14 mouse cellular contexts compared by ENCODE assay signal in the genomic region with DNA sequence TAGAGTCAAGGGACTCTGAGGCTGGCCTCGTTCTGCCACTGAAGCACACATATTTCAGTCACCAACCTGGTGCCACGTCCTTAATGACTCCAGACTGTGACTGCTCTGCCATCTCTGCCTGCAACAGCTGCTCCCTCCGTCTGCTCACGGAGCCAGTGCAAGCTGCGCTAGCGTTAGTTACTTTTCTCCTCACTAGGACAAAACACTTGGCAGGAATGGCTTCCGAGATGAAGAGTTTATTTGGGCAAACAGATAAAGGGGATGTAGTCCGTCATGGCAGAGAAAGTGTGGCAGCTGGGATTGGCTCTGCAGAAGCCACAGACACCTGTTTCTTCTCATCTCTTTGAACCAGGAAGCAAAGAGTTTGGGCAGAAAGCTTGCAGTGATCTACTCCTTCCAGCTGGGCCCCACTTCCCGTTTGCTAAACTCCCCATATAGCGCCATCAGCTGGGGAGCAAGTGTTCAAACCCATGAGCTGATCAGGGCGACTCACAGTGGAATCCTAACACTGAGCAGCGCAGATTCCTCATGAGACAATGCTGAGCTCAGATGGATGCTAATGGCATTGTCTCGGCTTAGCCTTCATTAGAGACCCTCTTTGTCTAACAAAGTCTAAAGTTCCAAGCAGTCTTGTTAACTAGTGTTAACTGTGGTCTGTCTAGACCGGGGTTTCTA.
DNase-seq lines count a peak whose midpoint lies in the region; ATAC-seq and TF ChIP-seq lines count a peak whose summit lies in the region.
"Had no signal": no experiment of that assay in that cellular context is flagged by ENCODE, and none has a peak within 500 bp of the region (broad histone marks: within the 10 kb centered on the region; RNA-seq: fewer than 3 reads in every experiment).

No protein-coding gene starts in this region.

- 82% methylated on average over 14 of the region's 14 CpGs for WGBS in forebrain, embryonic 10.5 days
- WGBS in forebrain, embryonic 12.5 days: 70% methylated on average over 14 of the region's 14 CpGs
- WGBS in spleen, adult 2 months: 67% methylated on average over 14 of the region's 14 CpGs

- no peaks in the 10 kb centered on the region for H3K9me3 ChIP-seq in forebrain, embryonic 10.5 days
- H3K9me3 ChIP-seq in forebrain, embryonic 12.5 days: no peaks in the 10 kb centered on the region
- H3K9me3 ChIP-seq: limb, embryonic 15.5 days had no signal

- TF ChIP-seq POLR2A in spleen, adult 2 months (IDR thresholded peaks at IDR 0.05; ENCODE audit: low read depth, low read length): no peak

- H3K4me2 ChIP-seq in forebrain, embryonic 12.5 days: no peak overlapping the region
- H3K4me2 ChIP-seq: limb, embryonic 15.5 days had no signal

- peaks cover 18% of the 10 kb centered on the region for H3K4me1 ChIP-seq in forebrain, embryonic 10.5 days
- H3K4me1 ChIP-seq in forebrain, embryonic 12.5 days: peaks cover 22% of the 10 kb centered on the region
- H3K4me1 ChIP-seq in spleen, adult 2 months (ENCODE audit: control insufficient read depth, insufficient read depth, insufficient read length): peaks cover 13% of the 10 kb centered on the region; the same call in 1 of the 2 replicates
- H3K4me1 ChIP-seq: limb, embryonic 15.5 days had no signal

- no peak overlapping the region for H3K9ac ChIP-seq in forebrain, embryonic 12.5 days
- H3K9ac ChIP-seq: limb, embryonic 15.5 days had no signal

- no peaks in the 10 kb centered on the region for H3K27me3 ChIP-seq in forebrain, embryonic 10.5 days (ENCODE audit: poor library complexity, severe bottlenecking)
- H3K27me3 ChIP-seq in forebrain, embryonic 12.5 days: no peaks in the 10 kb centered on the region
- no peaks in the 10 kb centered on the region for H3K27me3 ChIP-seq in spleen, adult 2 months (ENCODE audit: control insufficient read depth, insufficient read depth, low read length)
- H3K27me3 ChIP-seq: CH12.LX; limb, embryonic 15.5 days had no signal

- peak overlapping the region; percentile 65 for H3K27ac ChIP-seq in forebrain, embryonic 10.5 days
- H3K27ac ChIP-seq in forebrain, embryonic 12.5 days: no peak overlapping the region
- peak overlapping the region; percentile 74 for H3K27ac ChIP-seq in spleen, adult 2 months (ENCODE audit: insufficient read depth, low read length)
- no peak overlapping the region for H3K27ac ChIP-seq in left cerebral cortex, adult 2 months
- H3K27ac ChIP-seq: limb, embryonic 15.5 days had no signal

- no peak overlapping the region for H3K4me3 ChIP-seq in forebrain, embryonic 10.5 days
- no peak overlapping the region for H3K4me3 ChIP-seq in forebrain, embryonic 12.5 days (replicated peaks)
- no peak overlapping the region for H3K4me3 ChIP-seq in spleen, adult 2 months (ENCODE audit: extremely low read depth, insufficient read depth, insufficient read length)
- no peak overlapping the region for H3K4me3 ChIP-seq in left cerebral cortex, adult 2 months
- H3K4me3 ChIP-seq: limb, embryonic 15.5 days had no signal

- no peak for ATAC-seq in forebrain, embryonic 12.5 days (ENCODE audit: low FRiP score)

- intact Hi-C loops in left cerebral cortex, adult 2 months (cut with DNase I): no loop called here

- no peak for DNase-seq in forebrain, embryonic 10.5 days (ENCODE audit: extremely low spot score, low spot score)
- peak; percentile 47 for DNase-seq in spleen, adult 2 months (ENCODE audit: low read depth in 1 of 2, low spot score in 2 of 2)
- no peak for DNase-seq in spleen, adult 12 weeks (ENCODE audit: low spot score)
- peak; percentile 50 to 59 for DNase-seq in layer of hippocampus, postnatal 10 days (ENCODE audit: low spot score in 2 of 2)
- DNase-seq in testis, postnatal 10 days (ENCODE audit: low spot score): no peak
- no peak for DNase-seq in left cerebral cortex, adult 2 months (ENCODE audit: extremely low spot score in 1 of 2, low spot score in 2 of 2)
- no peak for DNase-seq in cerebellum, adult 8-10 months
- DNase-seq: adrenal gland, adult 2 months; cerebellum, postnatal 36 days; heart, postnatal 14 days; kidney, postnatal 36 days had no signal

- TF ChIP-seq CTCF in spleen, adult 2 months (IDR thresholded peaks at IDR 0.05; ENCODE audit: extremely low read depth, insufficient read depth, insufficient read length, insufficient replicate concordance): peak; percentile 14; the same call in 1 of the 2 replicates
- TF ChIP-seq CTCF in left cerebral cortex, adult 2 months (IDR thresholded peaks at IDR 0.05): no peak

- H3K36me3 ChIP-seq in forebrain, embryonic 10.5 days (replicated peaks): no peaks in the 10 kb centered on the region
- H3K36me3 ChIP-seq in forebrain, embryonic 12.5 days (replicated peaks): no peaks in the 10 kb centered on the region
- H3K36me3 ChIP-seq in spleen, adult 2 months (ENCODE audit: control insufficient read depth, insufficient read depth, low read length): no peaks in the 10 kb centered on the region
- H3K36me3 ChIP-seq: limb, embryonic 15.5 days had no signal

Comparison
In these comparisons a context has a peak if more than half of its experiments do, and no peak if none do; other contexts are left out.
1. DNase-seq: peak in spleen, adult 2 months (2 of 2) and layer of hippocampus, postnatal 10 days (2 of 2); none in forebrain, embryonic 10.5 days (single experiment), spleen, adult 12 weeks (single experiment), testis, postnatal 10 days (single experiment), left cerebral cortex, adult 2 months (0 of 2) and cerebellum, adult 8-10 months (single experiment).
2. H3K27ac ChIP-seq: peak in forebrain, embryonic 10.5 days (single experiment) and spleen, adult 2 months (single experiment); none in forebrain, embryonic 12.5 days (single experiment) and left cerebral cortex, adult 2 months (single experiment).